In genomic region chr15:77773099-77773915, GRCm38 (mm10) we compare ENCODE assay signal across 20 mouse cellular contexts. TPM values are rescaled to one million over a fixed set of nuclear protein-coding genes. Genes with fewer than 3 reads are reported as not detected.
A peak's percentile ranks its signal among the peaks of the same experiment; 100 is the strongest.
DNase-seq lines count a peak whose midpoint lies in the region; ATAC-seq and TF ChIP-seq lines count a peak whose summit lies in the region.
"Had no signal": no experiment of that assay in that cellular context is flagged by ENCODE, and none has a peak within 500 bp of the region (broad histone marks: within the 10 kb centered on the region; RNA-seq: fewer than 3 reads in every experiment).

No protein-coding gene starts in this region.

- no peak overlapping the region for H3K9ac ChIP-seq in liver, adult 2 months (ENCODE audit: low read depth, low read length)
- no peak overlapping the region for H3K9ac ChIP-seq in stomach, postnatal 0 days (ENCODE audit: low read length)
- no peak overlapping the region for H3K9ac ChIP-seq in kidney, embryonic 14.5 days (ENCODE audit: low read depth, low read length)
- no peak overlapping the region for H3K9ac ChIP-seq in hindbrain, embryonic 13.5 days
- H3K9ac ChIP-seq: embryonic facial prominence, embryonic 15.5 days; forebrain, postnatal 0 days; heart, embryonic 15.5 days; hindbrain, embryonic 15.5 days had no signal

- no peak overlapping the region for H3K4me2 ChIP-seq in stomach, postnatal 0 days (replicated peaks; ENCODE audit: low read depth)
- no peak overlapping the region for H3K4me2 ChIP-seq in kidney, embryonic 14.5 days (replicated peaks; ENCODE audit: low read depth, low read length)
- no peak overlapping the region for H3K4me2 ChIP-seq in hindbrain, embryonic 13.5 days
- H3K4me2 ChIP-seq: embryonic facial prominence, embryonic 15.5 days; heart, embryonic 15.5 days; hindbrain, embryonic 15.5 days had no signal

- no peak for TF ChIP-seq CTCF in liver, adult 2 months (IDR thresholded peaks at IDR 0.05; ENCODE audit: low read depth, low read length)
- no peak for TF ChIP-seq CTCF in stomach, postnatal 0 days (IDR thresholded peaks at IDR 0.05; ENCODE audit: low read depth)

- no peaks in the 10 kb centered on the region for H3K79me2 ChIP-seq in liver, adult 2 months (ENCODE audit: control insufficient read depth, insufficient read depth, low read length)

- TF ChIP-seq EP300 in stomach, postnatal 0 days (optimal IDR thresholded peaks at IDR 0.05): no peak

- WGBS in liver, adult 2 months: 86% methylated on average over 19 of the region's 19 CpGs
- WGBS in stomach, postnatal 0 days: 70% methylated on average over 19 of the region's 19 CpGs
- WGBS in kidney, embryonic 14.5 days: 92% methylated on average over 19 of the region's 19 CpGs
- WGBS in hindbrain, embryonic 13.5 days: 95% methylated on average over 19 of the region's 19 CpGs

- H3K27me3 ChIP-seq in liver, adult 2 months (ENCODE audit: control insufficient read depth, insufficient read depth, low read length): no peaks in the 10 kb centered on the region
- no peaks in the 10 kb centered on the region for H3K27me3 ChIP-seq in stomach, postnatal 0 days (ENCODE audit: control insufficient read depth, insufficient read depth, low read length)
- H3K27me3 ChIP-seq in kidney, embryonic 14.5 days (ENCODE audit: control insufficient read depth, insufficient read depth, low read length): no peaks in the 10 kb centered on the region
- H3K27me3 ChIP-seq in hindbrain, embryonic 13.5 days: no peaks in the 10 kb centered on the region
- H3K27me3 ChIP-seq: embryonic facial prominence, embryonic 15.5 days; heart, embryonic 15.5 days; hindbrain, embryonic 15.5 days had no signal

- H3K4me1 ChIP-seq in liver, adult 2 months (ENCODE audit: control insufficient read depth, insufficient read depth, low read length): no peaks in the 10 kb centered on the region; the same call in 1 of the 2 replicates
- H3K4me1 ChIP-seq in stomach, postnatal 0 days (replicated peaks; ENCODE audit: control insufficient read depth, insufficient read depth): no peaks in the 10 kb centered on the region
- H3K4me1 ChIP-seq in kidney, embryonic 14.5 days (ENCODE audit: control insufficient read depth, insufficient read depth, low read length): no peaks in the 10 kb centered on the region
- H3K4me1 ChIP-seq in hindbrain, embryonic 13.5 days (replicated peaks): no peaks in the 10 kb centered on the region
- H3K4me1 ChIP-seq: embryonic facial prominence, embryonic 15.5 days; hindbrain, embryonic 15.5 days; midbrain, embryonic 10.5 days had no signal

- H3K4me3 ChIP-seq in liver, adult 2 months (ENCODE audit: insufficient read depth, low read depth, low read length): no peak overlapping the region
- H3K4me3 ChIP-seq in stomach, postnatal 0 days (ENCODE audit: low read depth, low read length): no peak overlapping the region
- H3K4me3 ChIP-seq in kidney, embryonic 14.5 days (ENCODE audit: low read length): no peak overlapping the region
- H3K4me3 ChIP-seq in hindbrain, embryonic 13.5 days: no peak overlapping the region
- H3K4me3 ChIP-seq: embryonic facial prominence, embryonic 15.5 days; heart, embryonic 15.5 days; hindbrain, embryonic 15.5 days; midbrain, embryonic 10.5 days had no signal

- H3K9me3 ChIP-seq in stomach, postnatal 0 days (ENCODE audit: control insufficient read depth, low read length): no peaks in the 10 kb centered on the region
- H3K9me3 ChIP-seq in kidney, embryonic 14.5 days (ENCODE audit: control insufficient read depth, low read length): no peaks in the 10 kb centered on the region
- no peaks in the 10 kb centered on the region for H3K9me3 ChIP-seq in hindbrain, embryonic 13.5 days
- H3K9me3 ChIP-seq: embryonic facial prominence, embryonic 15.5 days; heart, embryonic 15.5 days; hindbrain, embryonic 15.5 days; midbrain, embryonic 10.5 days had no signal

- no peak for TF ChIP-seq POLR2A in liver, adult 2 months (IDR thresholded peaks at IDR 0.05; ENCODE audit: extremely low read depth, insufficient read depth, low read length)

- ATAC-seq in megakaryocyte progenitor cell, adult 5-6 weeks (replicated peaks; ENCODE audit: poor library complexity): peak; percentile 91
- ATAC-seq in stomach, postnatal 0 days (ENCODE audit: low FRiP score, low TSS enrichment): peak; percentile 16; the same call in 1 of the 2 replicates
- ATAC-seq in kidney, embryonic 14.5 days (ENCODE audit: low FRiP score, low TSS enrichment): no peak
- no peak for ATAC-seq in hindbrain, embryonic 13.5 days (ENCODE audit: low FRiP score)
- ATAC-seq: activated CD4-positive, CD25-positive, alpha-beta regulatory T cell, adult 4 months; forebrain, postnatal 0 days had no signal

- peaks cover 62% of the 10 kb centered on the region for H3K36me3 ChIP-seq in liver, adult 2 months (ENCODE audit: control insufficient read depth, insufficient read depth, low read length)
- H3K36me3 ChIP-seq in stomach, postnatal 0 days (ENCODE audit: control insufficient read depth, insufficient read depth, low read length): peaks cover 81% of the 10 kb centered on the region
- peaks cover 98% of the 10 kb centered on the region for H3K36me3 ChIP-seq in kidney, embryonic 14.5 days (ENCODE audit: control insufficient read depth, insufficient read depth, low read length)
- peaks cover 97% of the 10 kb centered on the region for H3K36me3 ChIP-seq in hindbrain, embryonic 13.5 days

- DNase-seq in layer of hippocampus, adult 9-11 months: peak; percentile 60
- no peak for DNase-seq in layer of hippocampus, adult 9-10 months (ENCODE audit: low spot score)
- DNase-seq in liver, adult 2 months (ENCODE audit: extremely low read depth, low read depth, low spot score): peak; percentile 27
- DNase-seq in stomach, postnatal 0 days (ENCODE audit: low spot score): no peak
- DNase-seq in cerebellum, adult 18-20 months: no peak
- DNase-seq: B cell, adult 2 months; cerebellum, postnatal 36 days; forebrain, postnatal 0 days; gastrocnemius, postnatal 36 days; lung, adult 18-20 months; thymus, postnatal 25 days had no signal

- H3K27ac ChIP-seq in liver, adult 2 months (replicated peaks; ENCODE audit: insufficient read depth, low read depth, low read length): no peak overlapping the region
- no peak overlapping the region for H3K27ac ChIP-seq in stomach, postnatal 0 days (replicated peaks)
- H3K27ac ChIP-seq in kidney, embryonic 14.5 days (ENCODE audit: low read depth, low read length): no peak overlapping the region
- no peak overlapping the region for H3K27ac ChIP-seq in hindbrain, embryonic 13.5 days
- H3K27ac ChIP-seq: embryonic facial prominence, embryonic 15.5 days; heart, embryonic 15.5 days; hindbrain, embryonic 15.5 days; midbrain, embryonic 10.5 days had no signal

RNA-seq across cellular contexts. Expression of gene Apol8, which starts 16.5 kb away (rescaled TPM):
- total RNA-seq in liver, adult 2 months (2014; rRNA removed): 0.09 TPM in 1 of 2 replicates, not detected in the other
- not detected in 2 replicates for polyA plus RNA-seq in liver, adult 2 months (2012; rRNA removed)
- total RNA-seq in megakaryocyte progenitor cell, adult 5-6 weeks (2015): 0.05 and 1.8 TPM in 2 replicates
- total RNA-seq in megakaryocyte progenitor cell, adult 5-6 weeks (2017): 0.14 and 0.50 TPM in 2 replicates
- polyA plus RNA-seq in stomach, postnatal 0 days (2015; fragmentation: Nextera tagmentation; extraction: Ambion mirVana): 0.05 and 0.10 TPM in 2 replicates
- polyA plus RNA-seq in kidney, embryonic 14.5 days (2014; fragmentation: Nextera tagmentation; extraction: Ambion mirVana): not detected in 2 replicates
- polyA plus RNA-seq in hindbrain, embryonic 13.5 days (2015; fragmentation: Nextera tagmentation; extraction: Ambion mirVana): 0.06 and 0.16 TPM in 2 replicates
- polyA plus RNA-seq: activated CD4-positive, CD25-positive, alpha-beta regulatory T cell, adult 4 months; heart, embryonic 15.5 days had no signal

RNA-seq across cellular contexts. Expression of gene Apol9b, which starts 44.5 kb away (rescaled TPM):
- 133 and 148 TPM in 2 replicates for total RNA-seq in liver, adult 2 months (2014; rRNA removed)
- 125 and 174 TPM in 2 replicates for polyA plus RNA-seq in liver, adult 2 months (2012; rRNA removed)
- not detected in 2 replicates for total RNA-seq in megakaryocyte progenitor cell, adult 5-6 weeks (2015)
- not detected in 2 replicates for total RNA-seq in megakaryocyte progenitor cell, adult 5-6 weeks (2017)
- polyA plus RNA-seq in stomach, postnatal 0 days (2015; fragmentation: Nextera tagmentation; extraction: Ambion mirVana): 0.33 and 0.45 TPM in 2 replicates
- polyA plus RNA-seq in kidney, embryonic 14.5 days (2014; fragmentation: Nextera tagmentation; extraction: Ambion mirVana): 0.34 TPM in 1 of 2 replicates, not detected in the other
- polyA plus RNA-seq in hindbrain, embryonic 13.5 days (2015; fragmentation: Nextera tagmentation; extraction: Ambion mirVana): not detected in 2 replicates
- total RNA-seq: ES-E14; forebrain, postnatal 0 days; gastrocnemius, postnatal 36 days had no signal
- polyA plus RNA-seq: hindbrain, embryonic 15.5 days; midbrain, embryonic 10.5 days had no signal

Comparison
In these comparisons a context has a peak if more than half of its experiments do, and no peak if none do; other contexts are left out.
1. DNase-seq: peak in layer of hippocampus, adult 9-11 months (single experiment) and liver, adult 2 months (single experiment); none in layer of hippocampus, adult 9-10 months (single experiment), stomach, postnatal 0 days (single experiment) and cerebellum, adult 18-20 months (0 of 2).
2. ATAC-seq: peak in megakaryocyte progenitor cell, adult 5-6 weeks (single experiment) and stomach, postnatal 0 days (single experiment); none in kidney, embryonic 14.5 days (single experiment) and hindbrain, embryonic 13.5 days (single experiment).
3. RNA of gene Apol9b, which starts 44.5 kb away (polyA plus RNA-seq): 125 to 174 TPM in liver, adult 2 months; 0.33 to 0.45 TPM in stomach, postnatal 0 days, 0.34 TPM in kidney, embryonic 14.5 days and not detected in hindbrain, embryonic 13.5 days; every median in the first group is over 10 times any median in the second.